Comparison of ENCODE assay signal across 10 mouse cellular contexts in genomic region chr7:112840351-112840750, GRCm38 (mm10).
DNase-seq lines count a peak whose midpoint lies in the region; ATAC-seq and TF ChIP-seq lines count a peak whose summit lies in the region.
"Had no signal": no experiment of that assay in that cellular context is flagged by ENCODE, and none has a peak within 500 bp of the region (broad histone marks: within the 10 kb centered on the region; RNA-seq: fewer than 3 reads in every experiment).

No protein-coding gene starts in this region.

- no peaks in the 10 kb centered on the region for H3K27me3 ChIP-seq in heart, embryonic 13.5 days (replicated peaks)
- H3K27me3 ChIP-seq in forebrain, embryonic 16.5 days (replicated peaks; ENCODE audit: control insufficient read depth, insufficient read depth, low read length) = no peaks in the 10 kb centered on the region
- H3K27me3 ChIP-seq in kidney, embryonic 15.5 days = no peaks in the 10 kb centered on the region
- no peaks in the 10 kb centered on the region for H3K27me3 ChIP-seq in midbrain, postnatal 0 days (ENCODE audit: insufficient read depth, low read length)
- no peaks in the 10 kb centered on the region for H3K27me3 ChIP-seq in liver, embryonic 11.5 days (replicated peaks; ENCODE audit: control insufficient read depth, insufficient read depth, low read length)

- H3K4me2 ChIP-seq in heart, embryonic 13.5 days = no peak overlapping the region
- H3K4me2 ChIP-seq in forebrain, embryonic 16.5 days (ENCODE audit: low read length) = peak overlapping the region; percentile 22; the same call in 1 of the 2 replicates
- H3K4me2 ChIP-seq in kidney, embryonic 15.5 days = no peak overlapping the region
- H3K4me2 ChIP-seq in midbrain, postnatal 0 days (ENCODE audit: low read depth, low read length, poor library complexity, severe bottlenecking) = no peak overlapping the region
- H3K4me2 ChIP-seq in liver, embryonic 11.5 days = no peak overlapping the region
- H3K4me2 ChIP-seq: liver, embryonic 15.5 days had no signal

- DNase-seq in heart, adult 18-20 months = no peak
- DNase-seq in midbrain, postnatal 0 days (ENCODE audit: low spot score) = no peak
- no peak for DNase-seq in liver, embryonic 11.5 days (ENCODE audit: low spot score)
- no peak for DNase-seq in frontal cortex, postnatal 14 days (ENCODE audit: low spot score in 2 of 2)
- DNase-seq in gastrocnemius, adult 8-10 months (ENCODE audit: low spot score in 2 of 2) = no peak
- DNase-seq: cerebellum, postnatal 36 days had no signal

- 51% methylated on average over 7 of the region's 7 CpGs for WGBS in heart, embryonic 13.5 days
- WGBS in forebrain, embryonic 16.5 days = 17% methylated on average over 7 of the region's 7 CpGs
- WGBS in kidney, embryonic 15.5 days = 47% methylated on average over 7 of the region's 7 CpGs
- WGBS in midbrain, postnatal 0 days = 21% methylated on average over 7 of the region's 7 CpGs
- WGBS in liver, embryonic 11.5 days = 54% methylated on average over 7 of the region's 7 CpGs

- H3K4me3 ChIP-seq in heart, embryonic 13.5 days = no peak overlapping the region
- H3K4me3 ChIP-seq in forebrain, embryonic 16.5 days (replicated peaks; ENCODE audit: low read length) = no peak overlapping the region
- no peak overlapping the region for H3K4me3 ChIP-seq in kidney, embryonic 15.5 days (replicated peaks)
- H3K4me3 ChIP-seq in midbrain, postnatal 0 days (ENCODE audit: low read depth, low read length) = no peak overlapping the region
- H3K4me3 ChIP-seq in liver, embryonic 11.5 days (ENCODE audit: low read depth, low read length) = no peak overlapping the region
- H3K4me3 ChIP-seq: liver, embryonic 15.5 days had no signal

- ATAC-seq in heart, embryonic 13.5 days (ENCODE audit: extremely low read depth, insufficient number of reproducible peaks, low FRiP score, low TSS enrichment) = no peak
- ATAC-seq in forebrain, embryonic 16.5 days = peak; percentile 32
- peak; percentile 54; the same call in 1 of the 2 replicates for ATAC-seq in kidney, embryonic 15.5 days (replicated peaks; ENCODE audit: low FRiP score)
- ATAC-seq in midbrain, postnatal 0 days (ENCODE audit: low FRiP score) = no peak
- no peak for ATAC-seq in liver, embryonic 11.5 days (replicated peaks; ENCODE audit: low FRiP score)

- peaks cover 34% of the 10 kb centered on the region for H3K36me3 ChIP-seq in heart, embryonic 13.5 days
- no peaks in the 10 kb centered on the region for H3K36me3 ChIP-seq in forebrain, embryonic 16.5 days (ENCODE audit: control insufficient read depth, insufficient read depth)
- H3K36me3 ChIP-seq in kidney, embryonic 15.5 days = peaks cover 16% of the 10 kb centered on the region; the same call in 1 of the 2 replicates
- H3K36me3 ChIP-seq in midbrain, postnatal 0 days (ENCODE audit: insufficient read depth, low read length) = no peaks in the 10 kb centered on the region
- no peaks in the 10 kb centered on the region for H3K36me3 ChIP-seq in liver, embryonic 11.5 days (ENCODE audit: control insufficient read depth, insufficient read depth, low read length)
- H3K36me3 ChIP-seq: liver, embryonic 15.5 days had no signal

- H3K9ac ChIP-seq in heart, embryonic 13.5 days = no peak overlapping the region
- no peak overlapping the region for H3K9ac ChIP-seq in forebrain, embryonic 16.5 days (replicated peaks; ENCODE audit: low read depth, low read length)
- no peak overlapping the region for H3K9ac ChIP-seq in kidney, embryonic 15.5 days
- no peak overlapping the region for H3K9ac ChIP-seq in midbrain, postnatal 0 days (replicated peaks; ENCODE audit: low read length, poor library complexity, severe bottlenecking)
- H3K9ac ChIP-seq in liver, embryonic 11.5 days (ENCODE audit: low read depth, low read length) = no peak overlapping the region
- H3K9ac ChIP-seq: liver, embryonic 15.5 days had no signal

- H3K9me3 ChIP-seq in heart, embryonic 13.5 days = peaks cover 6% of the 10 kb centered on the region; the same call in 1 of the 2 replicates
- no peaks in the 10 kb centered on the region for H3K9me3 ChIP-seq in forebrain, embryonic 16.5 days (ENCODE audit: control insufficient read depth, low read length)
- 0 out of 2 replicates have a peak, but pooled peaks cover 5% of the 10 kb centered on the region for H3K9me3 ChIP-seq in kidney, embryonic 15.5 days (replicated peaks)
- no peaks in the 10 kb centered on the region for H3K9me3 ChIP-seq in midbrain, postnatal 0 days (ENCODE audit: low read length)
- H3K9me3 ChIP-seq in liver, embryonic 11.5 days (ENCODE audit: control insufficient read depth, low read length) = no peaks in the 10 kb centered on the region
- H3K9me3 ChIP-seq: liver, embryonic 15.5 days had no signal

- H3K27ac ChIP-seq in heart, embryonic 13.5 days (replicated peaks) = 0 out of 2 replicates have a peak overlapping the region, but pooled peaks have one; percentile 1
- H3K27ac ChIP-seq in forebrain, embryonic 16.5 days (ENCODE audit: low read length) = peak overlapping the region; percentile 91
- H3K27ac ChIP-seq in kidney, embryonic 15.5 days = no peak overlapping the region
- peak overlapping the region; percentile 80; the same call in 1 of the 2 replicates for H3K27ac ChIP-seq in midbrain, postnatal 0 days (ENCODE audit: low read depth, low read length)
- no peak overlapping the region for H3K27ac ChIP-seq in liver, embryonic 11.5 days (ENCODE audit: low read depth, low read length)
- H3K27ac ChIP-seq: liver, embryonic 15.5 days had no signal

- peaks cover 24% of the 10 kb centered on the region for H3K4me1 ChIP-seq in heart, embryonic 13.5 days
- peaks cover 39% of the 10 kb centered on the region for H3K4me1 ChIP-seq in forebrain, embryonic 16.5 days (replicated peaks; ENCODE audit: control insufficient read depth, insufficient read depth, low read length)
- peaks cover 30% of the 10 kb centered on the region for H3K4me1 ChIP-seq in kidney, embryonic 15.5 days
- H3K4me1 ChIP-seq in midbrain, postnatal 0 days (ENCODE audit: insufficient read depth, low read length) = peaks cover 13% of the 10 kb centered on the region; the same call in 1 of the 2 replicates
- H3K4me1 ChIP-seq in liver, embryonic 11.5 days (replicated peaks; ENCODE audit: control insufficient read depth, insufficient read depth, low read length) = no peaks in the 10 kb centered on the region

- no peak for TF ChIP-seq CTCF in midbrain, postnatal 0 days (IDR thresholded peaks at IDR 0.05)

Comparison
In these comparisons a context has a peak if more than half of its experiments do, and no peak if none do; other contexts are left out.
1. ATAC-seq: peak in forebrain, embryonic 16.5 days (single experiment) and kidney, embryonic 15.5 days (single experiment); none in heart, embryonic 13.5 days (single experiment), midbrain, postnatal 0 days (single experiment) and liver, embryonic 11.5 days (single experiment).
2. H3K27ac ChIP-seq: peak in heart, embryonic 13.5 days (single experiment), forebrain, embryonic 16.5 days (single experiment) and midbrain, postnatal 0 days (single experiment); none in kidney, embryonic 15.5 days (single experiment) and liver, embryonic 11.5 days (single experiment).